Mouse (Mus musculus): Measurements from ENCODE around the gene Slc1a2.
A peak's percentile ranks its signal among the peaks of the same experiment; 100 is the strongest.

Gene Slc1a2

GRCm38 (mm10) chr2:102658163-102658660 is at the start of gene Slc1a2:
Gene Slc1a2, plus strand, starts transcription at chr2:102658659.
- no peak for DNase-seq (ENCODE audit: extremely low read depth, insufficient read length, low spot score)

DNA sequence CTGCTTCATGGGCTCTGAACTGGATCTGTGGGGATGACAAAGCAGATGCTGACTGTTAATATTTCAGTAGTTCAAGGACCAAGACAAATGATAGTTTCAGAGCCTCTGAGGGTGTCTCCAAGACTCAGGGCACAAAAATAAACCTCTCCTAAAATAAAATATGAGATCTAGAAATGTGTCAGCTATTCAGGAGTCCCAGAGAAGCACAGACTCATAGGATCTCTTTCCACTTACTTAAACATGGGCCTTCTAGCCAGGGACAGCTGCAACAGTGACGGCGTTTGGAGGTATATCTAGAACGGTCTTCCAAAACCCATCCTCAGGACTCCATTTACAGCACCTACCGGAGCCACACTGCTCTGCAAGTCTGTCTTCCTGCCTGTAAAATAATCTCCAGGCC is 48.0 kb upstream of the Slc1a2 start:
- no peak for DNase-seq (ENCODE audit: extremely low read depth, insufficient read length, low spot score)

DNA sequence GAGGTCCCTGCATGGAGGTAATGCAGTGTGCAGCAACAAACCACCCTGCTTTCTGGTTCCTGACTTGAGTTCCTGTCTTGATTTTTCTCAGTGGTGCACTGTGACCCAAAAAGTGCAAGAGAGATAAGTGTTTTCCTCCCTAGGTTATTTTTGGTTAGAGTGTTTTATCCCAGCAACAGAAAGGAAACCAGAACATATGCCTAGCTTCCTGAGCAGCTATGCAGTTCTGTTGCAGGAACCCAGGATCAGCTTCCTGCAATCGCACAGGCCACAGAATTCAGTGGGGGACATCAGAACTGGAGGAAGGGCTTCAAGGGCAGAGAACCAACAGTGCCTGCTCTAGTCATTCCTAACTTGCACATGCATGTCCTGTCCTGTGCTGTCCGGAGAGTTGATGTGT is 41.8 kb upstream of the Slc1a2 start:
- DNase-seq (ENCODE audit: extremely low read depth, insufficient read length, low spot score) = no peak

DNA sequence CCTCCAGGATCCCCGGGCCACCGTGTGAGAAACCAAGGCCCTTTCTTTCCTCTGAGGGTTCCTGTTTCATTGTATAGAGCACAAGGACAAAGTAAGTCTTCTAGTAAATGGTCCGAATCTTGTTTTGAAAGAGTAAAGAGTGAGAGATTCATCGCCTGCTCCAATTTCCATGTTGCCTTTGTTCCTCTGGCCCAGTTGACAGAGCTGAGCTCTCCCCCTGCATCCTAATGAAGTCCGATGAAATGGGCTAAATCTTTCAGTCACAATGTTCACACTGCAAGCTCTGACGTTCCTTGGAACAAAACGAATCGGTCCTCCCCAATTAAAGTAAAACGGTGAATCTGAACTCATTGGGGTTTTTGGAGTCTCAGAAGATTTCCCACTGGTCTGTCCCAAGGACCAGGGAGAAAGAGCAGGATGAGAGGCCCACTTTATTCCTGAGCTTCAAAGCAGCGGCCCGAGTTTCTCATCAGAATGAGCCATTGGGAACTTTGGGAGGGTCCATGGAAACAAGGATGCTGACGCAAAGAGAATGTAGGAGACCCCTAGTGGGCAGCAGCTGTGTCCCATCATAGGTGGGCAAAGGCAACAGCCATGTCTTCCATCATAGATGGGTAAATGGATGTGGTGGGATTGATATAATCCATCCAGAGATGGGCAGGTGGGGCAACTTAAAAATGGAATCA is 37.6 kb upstream of the Slc1a2 start:
- DNase-seq (ENCODE audit: extremely low read depth, insufficient read length, low spot score) = no peak

DNA sequence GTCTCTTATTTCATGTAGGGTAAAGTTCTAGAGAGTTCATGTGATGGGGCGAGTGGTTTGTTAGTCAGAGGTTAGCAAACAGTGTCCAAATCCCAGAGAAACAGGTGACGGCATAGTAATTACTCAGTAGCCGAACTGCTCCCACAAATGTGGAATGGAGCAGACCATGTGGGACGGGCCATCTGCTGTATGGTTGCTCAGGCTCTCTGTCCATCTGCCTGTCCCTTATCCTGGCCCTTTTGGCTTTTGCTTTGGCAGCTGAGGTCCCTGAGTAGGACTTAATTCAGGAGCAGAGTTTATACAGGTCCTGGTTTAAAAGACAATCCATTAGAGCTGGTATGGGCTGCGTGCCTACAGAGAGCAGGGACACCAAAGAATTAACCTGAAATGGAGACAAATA is 36.3 kb upstream of the Slc1a2 start:
- DNase-seq (ENCODE audit: extremely low read depth, insufficient read length, low spot score) = no peak

DNA sequence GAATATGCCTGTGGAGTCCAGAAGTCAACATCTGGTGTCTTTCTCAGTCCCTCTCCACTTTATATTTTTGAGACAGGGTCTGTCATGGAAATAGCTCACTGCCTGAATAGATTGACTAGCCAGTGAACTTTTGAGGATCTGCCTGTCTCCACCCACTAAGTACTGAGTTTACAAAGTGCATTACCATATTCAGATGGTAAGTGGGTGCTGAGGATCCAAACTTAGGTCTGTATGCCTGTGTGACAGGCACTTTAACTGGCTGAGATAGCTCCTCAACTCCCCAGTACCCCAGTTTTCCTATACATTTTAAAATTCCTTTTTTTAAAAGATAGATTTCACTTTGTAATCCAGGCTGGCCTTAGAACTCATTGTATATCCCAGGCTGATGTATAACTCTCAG is 35.5 kb upstream of the Slc1a2 start:
- no peak for DNase-seq (ENCODE audit: extremely low read depth, insufficient read length, low spot score)

- no peak for DNase-seq (ENCODE audit: extremely low read depth, insufficient read length, low spot score)
These were observed 33.9 kb upstream of the Slc1a2 start for GRCm38 (mm10) chr2:102624538-102624937.

DNA sequence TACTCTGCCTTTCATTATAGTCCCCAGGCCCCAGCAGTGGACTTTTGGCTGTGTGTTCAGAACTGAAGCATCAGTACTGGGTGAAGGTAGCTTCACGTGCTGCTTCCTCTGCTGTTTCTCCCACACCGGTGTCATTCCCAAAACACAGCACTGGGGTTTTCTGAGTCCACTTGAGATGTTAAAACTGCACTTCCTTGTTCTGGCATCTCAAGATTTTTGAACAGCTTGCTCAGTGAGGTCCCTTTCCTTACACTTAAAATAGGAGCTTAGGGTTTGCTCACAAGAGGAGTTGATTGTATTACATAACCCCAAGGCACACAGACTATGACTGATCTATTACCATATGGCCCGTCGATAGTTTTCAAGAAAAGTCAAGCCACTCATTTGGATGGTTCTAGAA is 26.1 kb upstream of the Slc1a2 start:
- no peak for DNase-seq (ENCODE audit: extremely low read depth, insufficient read length, low spot score)

- no peak for DNase-seq (ENCODE audit: extremely low read depth, insufficient read length, low spot score)
These were observed 24.4 kb upstream of the Slc1a2 start for GRCm38 (mm10) chr2:102634010-102634409.

GRCm38 (mm10) chr2:102635523-102636060 is 22.9 kb upstream of the Slc1a2 start:
- DNase-seq (ENCODE audit: extremely low read depth, insufficient read length, low spot score) = no peak

- no peak for DNase-seq (ENCODE audit: extremely low read depth, insufficient read length, low spot score)
These were observed 22.3 kb upstream of the Slc1a2 start for GRCm38 (mm10) chr2:102636116-102636600.

DNA sequence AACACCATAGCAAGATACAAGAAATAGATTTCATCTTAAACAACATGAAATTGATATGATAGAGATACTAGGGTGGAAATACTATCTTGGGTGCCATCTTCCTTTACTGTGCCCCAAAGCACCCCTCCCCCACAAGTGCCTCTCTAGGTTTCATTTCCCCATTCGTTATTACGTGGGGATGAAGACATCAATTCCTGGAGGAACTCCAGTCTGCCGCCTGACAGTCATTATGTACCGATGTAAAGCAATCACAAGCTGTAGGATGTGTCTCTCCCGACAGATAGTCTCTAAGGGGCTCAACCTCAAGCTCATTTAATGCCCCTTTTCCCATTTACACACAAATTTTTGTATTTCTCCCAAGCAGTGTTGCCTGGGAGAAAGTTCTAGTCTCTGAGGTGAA is 20.3 kb upstream of the Slc1a2 start:
- no peak for DNase-seq (ENCODE audit: extremely low read depth, insufficient read length, low spot score)

GRCm38 (mm10) chr2:102638690-102639089 is 19.8 kb upstream of the Slc1a2 start:
- DNase-seq (ENCODE audit: extremely low read depth, insufficient read length, low spot score) = no peak

GRCm38 (mm10) chr2:102648845-102649500 is 9.5 kb upstream of the Slc1a2 start:
- peak; percentile 19 for DNase-seq (ENCODE audit: extremely low read depth, insufficient read length, low spot score)

GRCm38 (mm10) chr2:102650322-102650721 is 8.1 kb upstream of the Slc1a2 start:
- DNase-seq (ENCODE audit: extremely low read depth, insufficient read length, low spot score) = no peak

GRCm38 (mm10) chr2:102655966-102656725 is 2.3 kb upstream of the Slc1a2 start:
- no peak for DNase-seq (ENCODE audit: extremely low read depth, insufficient read length, low spot score)

DNA sequence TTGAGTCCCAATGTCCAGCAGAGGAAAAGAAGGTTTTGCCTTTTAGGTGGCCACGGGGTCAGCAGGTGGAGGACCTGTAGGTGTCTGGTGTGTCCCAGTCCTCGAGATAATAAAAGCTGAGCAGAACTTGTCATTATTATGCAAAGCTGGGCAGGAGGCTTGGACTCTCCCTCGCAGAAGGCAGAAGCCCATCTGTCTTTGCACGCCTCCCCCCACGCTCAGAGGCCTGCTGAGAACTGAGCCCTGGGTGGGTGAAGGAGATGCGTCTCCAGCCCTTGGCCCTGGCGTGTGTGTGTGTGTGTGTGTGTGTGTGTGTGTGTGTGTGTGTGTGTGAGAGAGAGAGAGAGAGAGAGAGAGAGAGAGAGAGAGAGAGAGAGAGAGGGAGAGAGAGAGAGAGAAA is 733 bp upstream of the Slc1a2 start:
- DNase-seq (ENCODE audit: extremely low read depth, insufficient read length, low spot score) = no peak

DNA sequence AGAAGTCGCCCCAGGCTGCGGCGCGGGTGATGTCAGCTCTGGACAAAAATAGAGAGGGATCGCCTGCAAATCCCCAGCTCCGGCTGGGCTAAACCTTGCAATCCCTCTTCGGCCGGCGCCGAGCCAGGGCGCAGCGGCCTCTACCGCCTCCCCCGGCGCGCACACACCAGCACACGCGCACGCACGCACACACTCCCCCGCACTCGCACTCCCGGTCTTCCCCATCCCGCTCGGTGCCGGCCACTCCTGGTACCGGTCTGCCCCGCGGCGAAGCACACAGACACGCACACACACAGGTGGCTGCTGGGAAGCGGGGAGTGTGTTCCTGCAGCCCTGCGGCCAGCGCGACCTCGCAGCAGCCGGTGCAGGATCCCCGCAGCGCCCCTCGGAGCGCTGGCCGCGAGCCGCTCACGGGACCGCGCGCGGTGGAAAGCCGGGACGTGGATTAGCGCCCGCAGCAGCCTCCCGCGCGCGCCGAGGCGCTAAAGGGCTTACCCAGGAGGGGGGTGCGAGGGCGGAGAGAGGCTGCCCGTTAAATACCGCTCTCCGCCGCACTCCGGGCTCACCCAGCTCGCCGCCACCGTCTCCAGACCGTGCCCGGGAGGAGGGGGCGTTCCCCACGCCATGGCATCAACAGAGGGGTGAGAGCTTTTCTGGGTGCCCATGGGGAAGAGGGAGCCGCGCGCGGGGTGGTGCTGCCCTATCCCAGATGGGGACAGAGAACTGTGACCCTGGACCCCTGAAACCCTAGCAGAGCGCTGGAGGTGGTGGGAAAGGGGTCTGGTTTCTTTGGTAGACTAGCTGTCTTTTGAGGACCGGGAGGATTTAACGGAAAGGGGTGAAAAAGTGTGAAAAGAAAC is 432 bp downstream of the Slc1a2 start:
- no peak for DNase-seq (ENCODE audit: extremely low read depth, insufficient read length, low spot score)

DNA sequence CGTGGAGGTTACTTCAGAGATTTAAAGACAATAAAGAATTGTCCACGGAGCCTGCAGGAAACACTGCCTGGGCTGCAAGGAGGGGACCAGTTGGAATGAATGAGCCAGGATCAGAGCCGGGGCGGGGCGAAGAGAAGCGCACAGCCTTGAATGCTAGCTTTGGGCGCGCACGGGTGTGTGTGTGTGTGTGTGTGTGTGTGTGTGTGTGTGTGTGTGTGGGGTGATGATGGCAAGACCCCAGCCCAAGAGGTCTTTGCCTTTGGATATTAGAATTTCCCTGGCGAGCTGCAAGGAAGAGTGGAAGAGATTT is 1.0 kb downstream of the Slc1a2 start:
- DNase-seq (ENCODE audit: extremely low read depth, insufficient read length, low spot score) = no peak

DNA sequence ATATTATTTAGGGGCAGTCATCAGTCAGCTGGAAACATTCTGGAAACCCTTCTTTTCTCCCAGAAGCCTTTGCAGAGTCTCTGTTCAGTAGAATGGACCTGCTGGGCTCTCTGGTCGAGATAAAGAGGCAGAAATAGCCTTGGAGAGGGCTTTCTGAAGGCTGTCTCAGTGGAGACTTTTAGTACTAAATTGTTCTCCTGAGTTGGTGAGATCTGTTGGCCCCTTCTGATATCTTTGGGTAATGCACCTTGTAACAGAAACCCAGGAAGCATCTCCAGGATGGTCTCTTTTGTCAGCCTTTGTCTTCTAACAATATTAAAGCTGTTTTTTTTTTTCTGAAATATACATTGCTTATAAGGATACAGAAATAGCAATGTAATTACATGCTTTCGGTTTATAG is 2.6 kb downstream of the Slc1a2 start:
- DNase-seq (ENCODE audit: extremely low read depth, insufficient read length, low spot score) = no peak
